Mouse (Mus musculus): ENCODE data around the gene Ifnb1.

The Ifnb1 gene

GRCm38 (mm10) chr4:88501247-88501646 is 21.3 kb downstream of the Ifnb1 start:
- DNase-seq (ENCODE audit: low spot score) = no peak

GRCm38 (mm10) chr4:88496321-88497018 is 26.1 kb downstream of the Ifnb1 start:
- DNase-seq (ENCODE audit: low spot score) = no peak

GRCm38 (mm10) chr4:88489622-88490021 is 33.0 kb downstream of the Ifnb1 start:
- DNase-seq (ENCODE audit: low spot score) = no peak

GRCm38 (mm10) chr4:88488107-88488506 is 34.5 kb downstream of the Ifnb1 start:
- DNase-seq (ENCODE audit: low spot score) = no peak

- no peak for DNase-seq (ENCODE audit: low spot score)
These were observed 42.4 kb downstream of the Ifnb1 start for GRCm38 (mm10) chr4:88480130-88480529.

GRCm38 (mm10) chr4:88478809-88479186 is 43.8 kb downstream of the Ifnb1 start:
- DNase-seq (ENCODE audit: low spot score) = no peak

- no peak for DNase-seq (ENCODE audit: low spot score)
These were observed 44.3 kb downstream of the Ifnb1 start for GRCm38 (mm10) chr4:88478177-88478808.

GRCm38 (mm10) chr4:88476511-88477210 is 45.9 kb downstream of the Ifnb1 start:
- no peak for DNase-seq (ENCODE audit: low spot score)

GRCm38 (mm10) chr4:88476084-88476483 is 46.5 kb downstream of the Ifnb1 start:
- no peak for DNase-seq (ENCODE audit: low spot score)

All from urinary bladder, postnatal 25 days (tissue).